Mouse (Mus musculus) ES-Bruce4 (cell line): ENCODE measurements around the gene Zfp488. TPM values are rescaled to one million over a fixed set of nuclear protein-coding genes. Genes with fewer than 3 reads are reported as not detected.

ENCODE experiments used
- H3K27ac ChIP-seq: 2 replicates; pipeline ENCODE4 v1.5.1; 2012; ENCODE audit warnings: low read length, inconsistent platforms; ENCODE audit not compliant: insufficient read depth
- H3K27me3 ChIP-seq: 2 replicates; pipeline ENCODE4 v1.6.1; 2012; ENCODE audit warnings: mild to moderate bottlenecking, low read length, inconsistent platforms; ENCODE audit not compliant: control insufficient read depth, poor library complexity, insufficient read depth, severe bottlenecking
- H3K36me3 ChIP-seq: 2 replicates; pipeline ENCODE4 v1.6.1; 2012; ENCODE audit warnings: inconsistent platforms, mild to moderate bottlenecking, low read length, moderate library complexity; ENCODE audit not compliant: control insufficient read depth, poor library complexity, insufficient read depth, severe bottlenecking
- H3K4me1 ChIP-seq: one replicate; pipeline ENCODE4 v1.8.1; 2011; ENCODE audit warnings: low read length; ENCODE audit not compliant: control insufficient read depth, insufficient read depth
- H3K4me3 ChIP-seq: 2 replicates; pipeline ENCODE4 v1.5.1; 2011; ENCODE audit warnings: low read depth, mild to moderate bottlenecking, low read length
- H3K9ac ChIP-seq: 2 replicates; pipeline ENCODE4 v1.6.1; 2012; ENCODE audit warnings: low read depth, mild to moderate bottlenecking, inconsistent platforms; ENCODE audit not compliant: poor library complexity, severe bottlenecking
- H3K9me3 ChIP-seq: replicated peaks from 2 replicates; pipeline ENCODE4 v1.6.1; 2012; ENCODE audit warnings: mild to moderate bottlenecking, low read length, inconsistent platforms; ENCODE audit not compliant: control insufficient read depth, poor library complexity, insufficient read depth, severe bottlenecking
- CTCF ChIP-seq: IDR thresholded peaks from one replicate; pipeline ENCODE4 v1.8.1; 2011; ENCODE audit warnings: low read depth, low read length
- EP300 ChIP-seq: IDR thresholded peaks from 2 replicates; pipeline ENCODE4 v1.6.1; 2011; ENCODE audit warnings: low read depth, low read length; ENCODE audit not compliant: insufficient read depth
- POLR2A ChIP-seq: IDR thresholded peaks from one replicate; pipeline ENCODE4 v1.8.1; 2011; ENCODE audit warnings: low read length; ENCODE audit not compliant: insufficient read depth
- polyA plus RNA-seq: library from polyadenylated mRNA; stranded (reverse); fragments of >200 nt; gene quantifications from 2 replicates; pipeline ENCODE4 v1.2.4, GENCODE M21; 2011; ENCODE audit warnings: low read depth; ENCODE audit not compliant: missing spikeins, insufficient read depth, insufficient read length

Gene Zfp488
- polyA plus RNA-seq, 1 experiment = not detected

- Histone ChIP-seq H3K9ac (no peak within 1 kb of the TSS), H3K9me3 (no peaks in the 10 kb centered on the region), H3K27me3 (peaks cover 6% of the 10 kb centered on the region; the same call in 1 of the 2 replicates), H3K4me3 (peak within 1 kb of the TSS; percentile 54), H3K27ac (no peak within 1 kb of the TSS), H3K4me1 (no peaks in the 10 kb centered on the region), H3K36me3 (no peaks in the 10 kb centered on the region)
- no peak for TF ChIP-seq CTCF
- TF ChIP-seq EP300 = no peak
- no peak for TF ChIP-seq POLR2A
Measured at GRCm38 (mm10) chr14:33923168-33924070, 55.1 kb downstream of the Zfp488 start, which contains the start of gene Gdf10. TSS of gene Gdf10 (plus strand) at chr14:33923587.

DNA sequence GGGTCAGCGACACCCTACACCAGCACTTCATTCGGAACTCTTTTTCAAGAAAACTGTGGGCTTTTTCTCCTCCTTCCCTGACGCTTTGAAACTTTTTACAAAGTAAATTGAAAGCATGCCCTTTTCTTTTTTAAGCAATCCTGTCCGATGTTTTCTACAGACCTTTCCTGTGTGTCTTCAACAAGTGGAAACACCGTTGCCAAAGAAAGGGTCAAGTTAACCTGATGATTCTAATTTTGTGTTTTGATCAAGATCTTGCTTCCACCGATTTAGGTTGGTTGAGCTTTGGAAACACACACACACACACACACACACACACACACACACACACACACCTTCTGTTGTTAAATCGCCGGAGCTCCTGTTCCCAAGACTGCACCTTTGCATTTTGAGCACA is 55.8 kb downstream of the Zfp488 start:
- H3K4me3 ChIP-seq = no peak overlapping the region; the same call in 1 of the 2 replicates
- H3K27ac ChIP-seq = no peak overlapping the region
- H3K4me1 ChIP-seq = no peaks in the 10 kb centered on the region
- H3K9ac ChIP-seq = no peak overlapping the region
- H3K36me3 ChIP-seq = no peaks in the 10 kb centered on the region
- TF ChIP-seq POLR2A (no peak), CTCF (no peak), EP300 (no peak)
- H3K9me3 ChIP-seq = no peaks in the 10 kb centered on the region
- peaks cover 6% of the 10 kb centered on the region; the same call in 1 of the 2 replicates for H3K27me3 ChIP-seq

DNA sequence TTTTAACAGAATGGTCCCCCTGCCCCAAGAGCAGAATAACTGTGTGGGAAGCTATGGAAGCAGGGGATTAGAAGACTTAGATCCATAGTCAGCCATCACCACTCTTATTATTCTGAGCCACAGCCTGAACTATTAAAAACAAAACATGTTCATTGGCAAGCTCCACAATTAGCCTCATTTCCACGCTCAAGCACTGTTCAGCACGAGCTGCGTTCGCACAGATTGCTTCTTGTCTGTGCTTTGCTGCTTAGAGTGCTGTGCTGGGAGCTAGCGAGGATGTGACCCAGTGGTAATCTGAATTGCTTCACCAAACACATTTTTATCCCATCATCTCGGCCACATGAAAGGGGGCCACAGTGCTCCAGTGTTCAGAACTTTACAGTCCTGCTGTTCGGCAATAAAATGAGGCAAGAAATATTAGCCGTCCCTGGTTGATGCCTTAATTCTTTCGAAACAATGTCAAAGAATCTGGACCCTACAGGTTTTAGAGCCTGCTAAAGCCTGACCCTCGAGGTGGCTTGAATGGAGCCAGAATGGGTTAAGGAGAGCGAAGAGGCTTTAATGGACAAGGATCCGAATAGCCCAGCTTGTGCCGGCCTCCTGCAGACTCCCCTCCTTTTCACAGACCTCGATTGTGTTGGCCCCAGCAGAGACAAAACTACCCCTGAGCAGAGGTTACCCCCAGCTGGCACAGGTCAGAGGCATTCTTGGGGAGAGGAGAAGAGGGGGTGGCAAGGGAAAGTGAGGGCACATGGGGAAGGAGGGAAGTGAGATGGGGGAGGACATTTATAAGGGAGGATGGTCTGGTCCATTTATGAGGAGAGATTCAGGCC is 57.6 kb downstream of the Zfp488 start:
- Histone ChIP-seq H3K4me3 (no peak overlapping the region), H3K4me1 (no peaks in the 10 kb centered on the region)
- no peak for TF ChIP-seq EP300
- no peak for TF ChIP-seq POLR2A

More for the DNA sequence above, 57.6 kb downstream of the Zfp488 start:
- Histone ChIP-seq H3K27ac (no peak overlapping the region), H3K36me3 (no peaks in the 10 kb centered on the region), H3K27me3 (peaks cover 6% of the 10 kb centered on the region; the same call in 1 of the 2 replicates), H3K9me3 (no peaks in the 10 kb centered on the region), H3K9ac (no peak overlapping the region)

Other genes with a start within 250 kb of the Zfp488 start
- 0.17 TPM in 1 of 2 replicates, not detected in the other for gene Gdf10, start 55.2 kb downstream of the Zfp488 start, polyA plus RNA-seq
- not detected in 2 replicates for gene Gdf2, start 37.7 kb downstream of the Zfp488 start, polyA plus RNA-seq
- not detected in 2 replicates for gene Rbp3, start 24.8 kb downstream of the Zfp488 start, polyA plus RNA-seq
- not detected in 2 replicates for gene Gm30083, start 36.4 kb upstream of the Zfp488 start, polyA plus RNA-seq
- not detected in 2 replicates for gene Gm5460, start 38.0 kb upstream of the Zfp488 start, polyA plus RNA-seq
- not detected in 2 replicates for gene Antxrl, start 73.9 kb upstream of the Zfp488 start, polyA plus RNA-seq
- 23.3 and 24.6 TPM in 2 replicates for gene Anxa8, start 107.2 kb upstream of the Zfp488 start, polyA plus RNA-seq
- gene A630023A22Rik, start 124.0 kb upstream of the Zfp488 start, polyA plus RNA-seq = not detected in 2 replicates
- not detected in 2 replicates for gene Npy4r, start 173.7 kb upstream of the Zfp488 start, polyA plus RNA-seq
- gene Gprin2, start 222.9 kb upstream of the Zfp488 start, polyA plus RNA-seq = 1.1 and 1.3 TPM in 2 replicates
- 0.31 TPM in 1 of 2 replicates, not detected in the other for gene Syt15, start 240.8 kb upstream of the Zfp488 start, polyA plus RNA-seq